Mouse (Mus musculus) layer of hippocampus, adult 11-12 months (tissue): ENCODE results near the gene Fmnl3.
"Not testable (repeated sequence)": the region's sequence is repeated elsewhere in the genome, so short reads cannot be mapped to it uniquely, and the experiment has no call there.

ENCODE experiments used
- DNase-seq: peaks from one replicate; pipeline ENCODE4 v3.0.0; 2022; ENCODE audit warnings: low spot score

The Fmnl3 gene

DNA sequence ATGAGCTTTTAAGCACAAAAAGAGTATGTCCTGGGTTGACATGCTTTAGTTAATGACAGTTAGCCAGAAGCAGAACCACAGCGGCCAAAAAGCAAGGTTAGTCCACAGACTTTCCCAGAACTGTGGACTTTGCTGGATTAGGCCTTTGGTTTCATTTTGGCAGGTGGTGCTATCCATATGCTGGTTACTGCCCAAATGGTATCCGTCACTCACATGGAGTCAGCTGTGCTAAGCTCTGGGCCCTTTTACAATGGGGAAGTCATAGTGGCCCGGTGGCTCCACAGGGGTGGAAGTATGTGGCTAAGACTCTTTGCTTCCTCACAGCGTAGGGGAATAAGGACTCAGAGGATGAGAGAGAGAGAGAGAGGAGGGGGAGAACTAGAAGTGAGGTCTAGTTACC is 17.7 kb upstream of the Fmnl3 start:
- no peak for DNase-seq

DNA sequence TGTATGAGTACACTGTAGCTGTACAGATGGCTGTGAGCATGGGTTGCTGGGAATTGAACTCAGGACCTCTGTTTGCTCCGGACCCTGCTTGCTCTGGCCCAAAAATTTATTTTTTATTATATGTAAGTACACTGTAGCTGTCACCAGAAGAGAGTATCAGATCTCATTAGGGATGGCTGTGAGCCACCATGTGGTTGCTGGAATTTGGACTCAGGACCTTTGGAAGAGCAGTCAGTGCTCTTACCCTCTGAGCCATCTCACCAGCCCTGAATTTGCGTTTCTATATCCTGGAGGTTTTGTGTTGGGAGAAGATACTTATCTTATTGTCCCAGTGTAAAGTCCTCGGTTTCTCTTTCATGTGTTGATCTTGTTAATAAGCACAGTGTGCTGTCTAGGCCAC is 16.5 kb upstream of the Fmnl3 start:
- DNase-seq: no peak

DNA sequence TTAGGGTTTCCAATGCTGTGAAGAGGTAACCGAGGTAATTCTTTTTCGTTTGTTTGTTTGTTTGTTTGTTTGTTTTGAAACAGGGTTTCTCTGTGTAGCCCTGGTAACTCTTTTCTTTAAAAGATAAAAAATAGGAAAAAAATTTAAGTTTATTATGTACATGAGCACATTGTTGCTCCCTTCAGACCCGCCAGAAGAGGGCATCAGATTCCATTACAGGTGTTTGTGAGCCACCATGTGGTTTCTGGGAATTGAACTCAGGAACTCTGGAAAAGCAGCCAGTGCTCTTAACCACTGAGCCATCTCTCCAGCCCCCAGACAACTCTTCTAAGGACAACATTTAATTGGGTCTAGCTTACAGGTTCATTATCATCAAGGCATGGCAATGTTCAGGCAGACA is 15.8 kb upstream of the Fmnl3 start:
- DNase-seq: not testable (repeated sequence)

DNA sequence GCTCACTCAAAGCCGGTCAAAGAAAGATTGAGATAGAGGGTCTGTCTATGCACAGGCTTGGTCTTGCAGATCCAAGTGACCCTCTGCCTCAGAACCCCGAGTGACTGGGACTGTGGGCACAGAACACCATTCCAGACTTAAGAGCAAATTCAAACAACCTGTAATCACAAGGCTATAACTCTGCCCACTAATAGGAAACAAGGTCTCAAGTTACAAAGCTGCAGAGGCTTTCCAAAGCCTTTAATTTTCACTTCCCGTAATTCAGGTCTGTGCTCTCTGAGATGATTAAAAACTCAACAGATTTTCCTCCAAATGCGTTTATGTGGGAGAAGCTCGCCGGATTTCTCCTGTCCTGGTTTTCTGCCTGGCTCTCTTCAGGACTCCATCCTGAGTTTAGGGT is 13.8 kb upstream of the Fmnl3 start:
- DNase-seq: no peak

DNA sequence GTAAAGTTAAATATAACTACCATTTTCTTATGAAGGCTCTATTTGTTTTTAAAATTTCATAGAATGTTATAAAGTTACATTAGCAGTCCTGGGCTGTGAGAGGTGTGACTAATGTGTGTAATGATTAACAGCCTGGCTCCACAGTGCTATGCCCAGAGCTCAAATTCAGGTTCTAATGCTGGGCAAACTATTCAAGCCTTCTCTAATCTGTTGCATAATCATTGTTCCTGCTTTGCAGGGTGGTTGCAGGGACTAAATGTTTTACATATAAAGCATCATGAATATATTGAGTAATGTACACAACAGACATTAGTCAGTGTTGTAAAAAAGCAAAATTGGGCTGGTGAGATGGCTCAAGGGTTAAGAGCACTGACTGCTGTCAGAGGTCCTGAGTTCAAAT is 12.6 kb upstream of the Fmnl3 start:
- no peak for DNase-seq

DNA sequence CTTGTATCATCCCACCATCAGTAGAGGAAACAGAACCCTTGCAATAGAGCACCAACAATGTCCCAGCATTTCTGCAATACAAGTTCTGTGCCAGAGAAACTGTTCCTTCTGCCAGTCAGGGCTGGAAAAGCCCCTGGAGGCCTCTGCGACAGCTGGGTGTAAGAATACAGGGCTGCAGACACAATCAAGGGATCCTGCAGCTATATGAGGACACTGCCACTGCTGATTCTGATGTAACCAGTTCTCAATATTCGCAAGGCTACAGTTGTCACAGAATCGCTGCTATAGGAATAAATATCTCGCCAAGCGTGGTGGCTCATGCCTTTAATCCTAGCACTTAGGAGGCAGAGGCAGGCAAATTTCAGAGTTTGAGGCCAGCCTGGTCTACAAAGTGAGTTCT is 6.0 kb upstream of the Fmnl3 start:
- no peak for DNase-seq

DNA sequence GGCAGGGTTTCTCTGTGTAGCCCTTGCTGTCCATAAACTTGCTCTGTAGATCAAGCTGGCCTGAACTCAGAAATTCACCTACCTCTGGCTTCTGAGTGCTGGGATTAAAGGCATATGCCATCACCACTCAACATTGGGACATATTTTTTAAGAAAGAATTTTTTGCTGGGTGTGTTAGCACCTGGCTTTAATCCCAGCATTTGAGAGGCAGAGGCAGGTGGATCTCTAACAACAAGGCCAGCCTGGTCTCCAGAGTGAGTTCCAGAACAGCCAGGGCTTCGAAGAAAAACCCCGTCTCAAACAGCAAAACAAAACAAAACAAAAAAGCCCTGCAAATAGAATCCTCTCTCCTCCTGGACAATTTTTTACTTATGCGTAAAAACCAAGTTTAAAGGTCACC is 5.3 kb upstream of the Fmnl3 start:
- DNase-seq: no peak

DNA sequence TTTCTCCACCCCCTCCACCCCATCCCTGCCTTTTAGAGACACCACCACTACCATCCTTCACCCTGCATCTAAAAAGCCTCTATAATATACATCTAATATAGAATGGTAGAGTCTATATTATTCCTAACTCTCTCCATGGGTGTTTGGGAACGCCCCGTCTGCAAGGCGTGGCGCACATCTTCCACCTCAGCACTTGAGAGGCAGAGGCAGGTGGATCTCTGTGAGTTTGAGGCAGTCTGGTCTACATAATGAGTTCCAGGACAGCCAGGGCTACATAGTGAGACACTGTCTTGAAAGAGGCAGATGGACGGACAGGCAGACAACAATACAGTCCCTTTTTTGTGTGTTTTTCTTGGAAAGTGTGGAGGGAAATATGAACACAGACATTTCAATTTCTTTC is 4.8 kb upstream of the Fmnl3 start:
- no peak for DNase-seq

DNA sequence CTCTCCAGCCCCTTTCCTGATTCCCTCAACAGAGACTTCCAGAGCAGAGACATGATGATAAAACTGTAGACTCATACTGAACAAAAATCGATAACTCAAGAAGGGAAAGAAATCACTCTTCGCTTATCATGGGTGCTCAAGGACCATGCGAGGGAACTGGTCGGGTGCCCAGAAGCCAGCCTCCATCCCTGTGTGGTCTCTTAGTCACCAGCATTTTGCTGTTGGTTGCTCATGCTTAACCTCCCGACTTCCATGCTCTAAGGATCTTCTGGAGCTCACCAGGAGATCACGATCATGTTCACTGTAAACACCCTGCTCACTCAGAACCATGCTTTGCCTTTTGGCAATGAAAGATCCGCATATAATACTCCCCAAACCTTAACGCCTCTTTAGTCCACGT is 2.5 kb upstream of the Fmnl3 start:
- no peak for DNase-seq

DNA sequence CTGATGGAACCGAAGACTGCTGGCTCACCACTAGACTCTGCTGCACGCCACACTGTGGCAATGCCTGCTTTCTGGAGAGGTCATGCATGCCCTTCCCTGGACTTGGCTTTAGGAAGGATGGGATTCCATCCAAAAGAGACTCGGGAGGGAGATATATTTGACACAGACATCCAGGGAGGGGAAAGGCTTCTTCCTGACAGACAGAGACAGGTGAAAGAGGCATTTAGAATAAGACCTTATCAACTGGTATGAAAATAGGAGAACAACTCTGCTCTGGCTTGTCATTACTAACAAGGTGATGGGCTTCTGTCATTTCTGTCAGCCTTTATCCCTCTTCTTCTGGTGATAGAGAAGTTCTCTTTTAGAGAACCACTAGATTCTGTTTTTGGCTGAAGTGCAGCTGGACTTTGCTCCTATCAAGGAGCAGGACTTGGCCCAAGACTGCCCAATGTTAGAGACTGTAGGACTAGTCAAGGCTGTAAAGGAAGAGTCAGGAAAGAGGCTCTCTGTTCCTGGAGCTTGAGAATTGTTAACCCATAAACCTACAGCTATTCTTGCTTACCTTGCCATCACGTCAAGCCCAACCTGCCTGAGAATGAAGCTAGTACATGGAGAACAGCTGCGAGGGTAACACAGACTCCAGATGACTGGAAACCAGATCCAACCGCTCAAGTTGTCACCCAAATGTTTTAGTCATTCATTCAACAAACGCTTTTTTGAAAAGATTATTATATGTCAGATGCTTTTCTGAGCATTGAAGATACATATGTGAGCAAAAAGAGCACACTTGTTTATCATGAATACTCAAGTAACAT is 1.5 kb upstream of the Fmnl3 start:
- DNase-seq: no peak

DNA sequence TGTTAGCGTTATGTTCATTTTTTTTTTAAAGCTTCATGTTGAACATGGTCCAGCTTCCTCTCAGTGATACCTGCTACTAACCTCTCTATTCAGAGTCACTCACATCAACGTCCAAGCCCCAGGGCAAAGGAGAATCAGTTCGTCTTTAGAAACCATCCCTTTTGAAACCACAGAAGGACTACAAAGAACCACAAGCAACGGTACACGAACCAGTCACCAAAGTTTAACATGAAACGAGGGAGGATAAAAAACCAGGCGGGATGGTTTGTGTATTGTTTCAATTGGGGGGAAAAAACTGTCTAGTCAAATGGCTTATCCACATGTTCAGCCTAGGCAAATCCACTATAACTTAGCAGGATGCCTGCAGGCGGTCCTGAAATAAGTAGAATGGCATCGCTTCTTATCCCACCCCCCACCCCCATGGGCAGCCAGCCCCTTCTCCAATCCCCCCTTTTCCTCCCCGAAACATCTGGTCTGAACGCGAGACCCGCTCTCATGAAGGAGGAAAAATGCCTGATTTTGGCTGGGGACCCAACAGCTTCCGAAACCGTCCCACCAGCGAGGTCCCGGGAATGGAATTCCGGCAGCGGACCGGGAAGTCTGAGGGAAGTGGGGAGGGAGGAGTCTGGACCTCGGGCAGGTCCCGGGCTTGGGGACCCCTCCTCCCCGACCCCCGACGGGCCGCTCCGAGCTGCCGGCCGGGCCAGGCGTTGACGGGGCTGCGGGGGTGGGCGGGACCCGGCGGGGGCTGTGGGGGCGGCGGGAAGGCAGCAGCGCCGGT is 701 bp downstream of the Fmnl3 start:
- DNase-seq: no peak

DNA sequence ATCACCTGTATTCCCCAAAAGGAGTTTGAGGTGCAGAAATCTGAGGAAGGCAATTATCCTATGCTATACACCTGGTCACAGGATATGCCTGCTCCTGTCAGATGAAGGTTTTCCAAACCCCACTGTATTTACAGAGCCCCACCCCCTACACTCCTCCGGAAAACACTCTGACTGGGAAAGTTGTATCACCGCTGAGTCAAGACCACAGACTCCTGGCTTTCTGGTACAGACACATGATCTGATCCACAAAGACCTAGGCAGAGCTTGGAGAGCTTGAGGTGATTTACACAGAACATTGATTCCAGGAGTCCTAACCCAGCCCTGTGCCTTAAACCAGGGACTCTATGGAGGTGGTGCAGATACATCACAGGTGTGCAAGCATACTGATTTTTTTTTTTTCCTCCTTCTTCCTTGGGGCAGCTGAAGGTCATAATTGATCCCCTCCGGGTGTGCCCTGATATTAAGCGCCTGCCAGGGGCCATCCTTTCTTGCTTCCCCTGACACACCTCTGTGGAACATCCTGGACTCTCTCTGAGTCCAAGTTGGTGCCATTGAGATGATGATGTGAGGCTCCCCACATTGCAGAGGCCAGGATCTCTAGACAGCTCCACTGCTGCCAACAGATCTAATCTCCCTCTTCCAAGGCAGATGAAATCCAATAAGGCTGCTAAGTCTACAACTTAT is 1.6 kb downstream of the Fmnl3 start:
- no peak for DNase-seq

DNA sequence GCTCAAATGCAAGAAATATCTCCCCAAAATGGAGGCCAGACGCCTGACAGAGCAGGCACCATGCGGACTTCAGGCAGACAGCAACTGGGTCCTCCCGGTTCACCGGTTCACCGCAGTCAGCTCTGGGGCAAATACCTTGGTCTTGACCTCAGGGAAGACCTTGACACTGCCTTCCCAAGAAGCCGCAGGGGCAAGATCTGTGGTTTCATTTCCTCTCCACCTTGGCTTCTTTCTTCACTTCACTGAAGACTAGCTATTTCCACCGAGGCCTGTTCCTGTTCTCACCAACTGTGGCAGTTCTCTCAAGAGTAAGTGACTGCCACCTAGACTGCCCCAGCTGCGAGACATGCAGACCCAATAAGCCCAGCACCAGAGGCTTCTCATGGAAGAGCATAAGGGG is 5.4 kb downstream of the Fmnl3 start:
- DNase-seq: no peak

DNA sequence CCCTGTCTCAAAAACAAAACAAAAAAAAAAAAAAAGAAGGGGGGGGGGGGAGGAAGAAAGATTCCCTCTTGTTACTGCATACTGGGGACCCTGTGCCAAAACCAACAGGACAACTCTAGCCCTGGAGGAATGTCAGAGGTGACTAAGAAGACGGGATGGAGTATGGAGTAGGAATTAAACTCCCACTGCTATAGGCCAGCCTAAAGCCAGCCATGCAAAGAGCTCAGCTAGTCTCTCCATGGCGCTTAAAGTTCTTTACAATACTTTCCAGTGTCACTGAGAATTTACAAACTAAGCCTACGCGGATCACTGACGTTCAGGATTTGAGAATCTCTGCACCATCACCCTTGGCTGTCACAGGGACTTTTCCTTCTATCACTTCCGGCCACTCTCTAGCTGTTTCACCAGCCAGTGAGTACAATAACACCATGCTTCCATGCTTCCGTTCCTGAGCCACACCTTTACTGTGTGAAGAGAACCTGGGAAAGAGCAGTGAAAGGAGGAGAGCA is 6.2 kb downstream of the Fmnl3 start:
- DNase-seq: no peak

DNA sequence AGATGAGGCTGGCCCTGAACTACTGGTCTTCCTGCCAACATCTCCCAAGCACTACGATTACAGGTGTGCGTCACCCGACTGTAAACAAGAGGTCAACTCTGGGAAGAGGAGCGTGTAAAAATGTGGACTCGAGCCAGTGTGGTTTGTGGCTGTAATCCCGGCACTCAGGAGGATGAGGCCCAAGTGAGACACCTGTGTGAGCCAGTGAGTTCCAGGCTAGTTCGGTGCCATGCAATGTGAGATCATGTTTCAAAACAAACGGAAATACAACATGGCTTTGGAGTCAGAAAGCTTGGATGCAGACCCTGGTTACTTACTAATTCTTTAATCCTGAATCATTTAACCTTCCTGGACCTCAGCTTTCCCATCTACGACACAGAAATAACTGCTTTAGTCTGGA is 11.3 kb downstream of the Fmnl3 start:
- DNase-seq: no peak

DNA sequence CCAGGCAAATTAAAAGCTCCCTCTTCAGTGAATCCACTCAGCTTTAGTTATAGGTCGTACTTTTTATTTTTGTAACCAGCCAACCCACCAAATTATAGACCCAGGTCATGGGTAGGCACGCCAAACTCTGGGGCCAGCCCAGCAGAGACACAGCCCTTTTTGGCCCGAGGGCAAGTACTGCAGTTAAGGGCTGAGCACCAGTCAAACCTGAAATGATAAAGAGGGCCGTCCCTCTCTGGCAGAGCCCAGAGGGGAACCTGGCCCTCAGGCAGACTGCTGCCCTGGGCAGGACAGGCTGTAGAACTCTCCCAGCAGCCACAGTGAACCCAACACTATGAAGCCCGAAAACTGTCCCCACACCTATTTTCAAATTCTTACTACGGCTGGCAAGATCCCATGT is 13.8 kb downstream of the Fmnl3 start:
- DNase-seq: no peak

DNA sequence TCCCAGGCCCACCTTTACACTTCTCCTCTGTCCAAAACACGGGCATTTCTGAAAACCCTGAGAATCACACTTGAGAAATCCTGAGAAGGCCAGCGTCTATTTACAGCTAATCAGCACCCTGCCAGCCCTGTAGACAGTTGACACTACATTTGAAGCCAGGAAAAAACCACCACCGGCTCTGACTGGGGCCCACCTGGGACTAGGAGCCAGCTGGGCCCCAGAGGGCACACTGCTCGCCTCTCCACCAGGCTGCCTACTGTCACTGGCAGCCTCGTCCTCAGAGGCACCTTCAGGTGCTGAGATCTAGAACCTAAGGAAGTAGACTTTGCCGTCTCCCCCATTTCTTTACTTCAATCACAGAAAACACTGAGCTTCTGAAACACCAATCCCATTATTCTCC is 14.6 kb downstream of the Fmnl3 start:
- no peak for DNase-seq

DNA sequence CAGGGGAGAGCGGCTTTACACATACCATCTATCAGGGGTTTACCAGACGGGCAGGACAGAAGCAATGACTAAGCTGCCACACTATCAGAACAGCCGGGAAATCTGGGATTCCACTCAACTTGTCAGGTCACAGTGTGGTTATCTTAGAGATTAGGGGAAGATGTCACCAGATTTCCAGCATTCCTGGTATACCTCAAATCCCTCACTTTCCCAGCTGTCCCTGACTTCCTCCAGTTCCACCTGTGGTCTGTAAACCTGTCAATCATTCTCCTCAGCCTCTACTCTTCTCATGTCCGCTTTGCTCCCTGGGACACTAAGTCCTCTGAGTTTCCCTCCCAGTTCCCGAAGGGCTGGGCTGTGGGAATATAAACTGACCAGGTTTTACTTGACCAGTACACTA is 18.0 kb downstream of the Fmnl3 start:
- no peak for DNase-seq

DNA sequence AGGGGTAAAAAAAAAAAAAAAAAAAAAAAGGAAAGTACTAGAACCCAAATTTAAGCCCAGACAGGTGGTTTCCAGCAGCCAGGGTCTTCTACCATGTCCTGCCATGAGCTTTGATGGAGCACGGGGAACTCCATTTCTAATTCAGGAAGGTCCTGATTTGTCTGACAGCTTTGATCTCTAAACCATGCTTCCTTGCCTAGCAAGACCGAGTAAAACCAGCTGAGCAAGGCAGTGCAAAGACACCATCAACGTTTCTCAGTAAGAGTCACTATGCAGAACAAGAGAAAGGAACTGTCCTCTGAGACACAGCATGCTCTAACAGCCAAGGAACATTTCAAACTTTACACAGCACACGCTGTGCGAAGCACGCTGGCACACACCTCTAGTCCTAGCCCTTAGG is 18.7 kb downstream of the Fmnl3 start:
- no peak for DNase-seq

DNA sequence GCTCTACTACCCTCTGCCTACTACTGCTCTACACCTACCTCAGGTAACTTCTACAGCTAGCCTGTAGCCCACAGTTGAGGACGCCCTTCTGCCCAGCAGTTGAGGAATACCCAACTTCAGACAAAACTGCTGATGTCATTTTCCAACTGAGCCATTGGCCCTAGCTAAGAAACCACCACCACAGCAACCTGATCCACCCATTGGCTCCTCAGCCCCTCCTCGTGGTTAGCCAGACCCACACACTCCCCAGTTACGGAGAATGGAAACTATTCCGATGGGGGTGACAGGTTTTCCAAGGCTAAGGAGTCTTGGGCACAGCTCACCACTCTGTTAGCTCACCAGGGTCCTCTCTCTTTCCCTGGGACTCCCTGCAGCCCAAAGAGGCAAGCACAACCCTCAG is 25.3 kb downstream of the Fmnl3 start:
- DNase-seq: no peak

DNA sequence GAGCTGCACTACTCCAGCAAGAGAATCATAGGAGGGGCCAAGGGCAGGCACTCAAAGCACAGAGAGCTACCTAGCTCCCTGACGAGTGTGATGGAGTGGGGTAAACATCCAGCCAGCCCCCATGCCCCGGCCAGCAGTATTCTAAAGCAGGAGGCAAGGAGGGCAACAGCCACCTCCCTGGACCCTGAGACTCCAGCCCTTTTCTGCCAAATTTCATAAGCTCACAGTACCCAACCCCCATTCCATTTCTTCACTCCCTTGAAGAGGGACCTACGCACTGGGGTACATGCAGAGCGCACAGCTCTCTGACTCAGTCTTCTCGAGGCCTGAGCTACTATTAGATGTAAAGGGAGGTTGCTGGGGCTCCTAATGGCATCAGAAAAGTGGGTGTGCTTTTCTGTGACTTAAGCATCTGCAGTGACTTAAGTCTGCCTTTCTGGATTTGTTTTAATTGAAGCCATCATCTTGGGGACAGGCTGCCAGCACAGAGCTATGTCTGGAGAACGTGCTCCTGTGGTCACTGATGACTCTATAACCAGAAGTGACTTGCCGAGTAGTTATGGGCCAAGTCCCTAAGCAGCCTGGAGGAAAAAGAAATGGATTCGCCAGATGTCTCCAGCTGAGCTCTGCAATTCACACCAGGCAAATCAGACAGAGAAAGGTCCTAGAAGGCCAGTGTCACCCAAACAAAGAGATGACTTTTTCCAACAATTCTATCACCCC is 26.0 kb downstream of the Fmnl3 start:
- DNase-seq: no peak

DNA sequence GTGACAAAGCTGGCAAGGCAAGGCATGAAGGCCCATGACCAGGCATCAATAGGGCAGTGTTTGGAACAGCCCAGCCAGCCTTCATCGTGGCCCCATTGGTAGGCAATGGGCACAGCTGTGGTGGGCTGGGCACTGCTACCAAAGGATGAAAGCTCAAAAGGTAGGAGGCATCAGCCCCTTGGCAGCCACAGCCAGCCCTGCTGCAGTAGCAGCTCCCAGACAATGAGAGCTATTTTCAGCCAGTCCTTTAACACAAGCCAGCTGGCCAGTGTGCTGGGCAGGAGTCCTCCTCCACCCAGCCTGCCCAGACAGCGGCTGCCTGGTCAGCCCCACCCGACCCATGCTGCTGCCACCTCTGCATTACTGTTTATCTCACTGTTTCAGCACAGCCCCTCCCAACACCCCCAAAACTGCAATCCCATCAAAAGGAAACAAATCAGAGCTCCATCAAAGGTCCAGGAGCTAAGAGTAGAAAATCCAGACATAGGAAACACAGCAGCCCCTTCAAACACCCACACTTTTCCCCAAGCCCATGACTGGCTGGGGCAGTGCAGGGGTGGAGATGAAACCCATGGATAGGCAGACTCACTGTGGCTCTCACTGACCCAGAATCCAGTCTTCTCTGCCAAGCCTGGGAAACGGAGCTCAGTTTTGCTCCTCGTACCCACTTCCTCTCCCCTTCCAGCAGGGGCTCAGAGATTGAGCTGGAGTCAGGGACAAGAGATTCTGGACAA is 26.7 kb downstream of the Fmnl3 start:
- peak; percentile 73 for DNase-seq
